Mouse (Mus musculus) midbrain, embryonic 13.5 days (tissue): ENCODE measurements around the gene Cenpx. TPM values are rescaled to one million over a fixed set of nuclear protein-coding genes. Genes with fewer than 3 reads are reported as not detected.
"Not testable (repeated sequence)": the region's sequence is repeated elsewhere in the genome, so short reads cannot be mapped to it uniquely, and the experiment has no call there.

Experiments used
- ATAC-seq: fragments of 200-750 bp; cut with Nextera tagmentation; 2 replicates; pipeline ENCODE4 v1.8.0; 2017; ENCODE audit warnings: mild to moderate bottlenecking, moderate TSS enrichment, moderate library complexity
- H3K27ac ChIP-seq: fragments of 300-500 bp; sonication (generic); 2 replicates; pipeline ENCODE4 v1.5.1; 2015; ENCODE audit warnings: inconsistent platforms, mild to moderate bottlenecking, moderate library complexity
- H3K27me3 ChIP-seq: fragments of 300-500 bp; sonication (generic); 2 replicates; pipeline ENCODE4 v1.6.1; 2015; ENCODE audit warnings: mild to moderate bottlenecking, inconsistent platforms
- H3K36me3 ChIP-seq: fragments of 300-500 bp; sonication (generic); 2 replicates; pipeline ENCODE4 v1.6.1; 2015; ENCODE audit warnings: mild to moderate bottlenecking, inconsistent platforms
- H3K4me1 ChIP-seq: fragments of 300-500 bp; sonication (generic); replicated peaks from 2 replicates; pipeline ENCODE4 v1.6.1; 2015; ENCODE audit warnings: inconsistent platforms
- H3K4me2 ChIP-seq: fragments of 300-500 bp; sonication (generic); replicated peaks from 2 replicates; pipeline ENCODE4 v1.6.1; 2015; ENCODE audit warnings: moderate library complexity, mild to moderate bottlenecking, inconsistent platforms
- H3K4me3 ChIP-seq: fragments of 300-500 bp; sonication (generic); replicated peaks from 2 replicates; pipeline ENCODE4 v1.5.1; 2015; ENCODE audit warnings: mild to moderate bottlenecking, inconsistent platforms
- H3K9ac ChIP-seq: fragments of 300-500 bp; sonication (generic); replicated peaks from 2 replicates; pipeline ENCODE4 v1.6.1; 2015; ENCODE audit warnings: mild to moderate bottlenecking, inconsistent platforms
- H3K9me3 ChIP-seq: fragments of 300-500 bp; sonication (generic); 2 replicates; pipeline ENCODE4 v1.6.1; 2016; ENCODE audit warnings: mild to moderate bottlenecking, inconsistent platforms
- WGBS: fragments of 180-500 bp; shearing (Covaris S2); methylation state at CpG from one replicate; pipeline ENCODE4 v1.1.7; 2015; 5-methylcytosine and 5-hydroxymethylcytosine counted together
- polyA plus RNA-seq: library from polyadenylated mRNA; unstranded; fragments of >200 nt; fragmentation: Nextera tagmentation; extraction: Ambion mirVana; gene quantifications from 2 replicates; pipeline ENCODE4 v1.2.1, GENCODE M21; 2015

The Cenpx gene
- polyA plus RNA-seq, 1 experiment from 2014 or later, result 112 TPM

DNA sequence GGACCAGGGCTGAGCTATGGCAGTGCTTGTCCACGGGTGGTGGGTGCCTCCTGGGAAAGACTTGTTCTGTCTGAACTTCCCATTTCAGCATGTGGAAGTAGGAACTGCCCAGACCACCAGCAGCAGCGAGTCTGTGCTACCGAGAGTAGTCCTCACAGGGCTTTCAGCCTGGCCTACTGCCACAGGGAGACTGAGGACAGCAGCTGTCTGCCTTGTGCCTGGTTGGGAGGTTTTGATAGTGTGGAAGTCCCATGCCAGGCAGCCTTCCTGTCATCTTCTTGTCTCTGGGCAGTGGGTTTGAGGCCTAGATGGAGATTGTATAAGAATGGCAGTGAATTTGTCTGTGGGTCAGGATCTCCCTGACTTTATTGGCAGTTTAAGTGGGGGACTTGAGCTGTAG lies 24.2 kb downstream of the Cenpx start:
- 83% methylated on average over 3 of the region's 3 CpGs for WGBS
- H3K27ac ChIP-seq, result no peak overlapping the region
- H3K4me2 ChIP-seq, result no peak overlapping the region
- H3K4me1 ChIP-seq, result peaks cover 2% of the 10 kb centered on the region
- H3K9me3 ChIP-seq, result no peaks in the 10 kb centered on the region
- no peaks in the 10 kb centered on the region for H3K27me3 ChIP-seq
- no peak for ATAC-seq
- H3K4me3 ChIP-seq, result no peak overlapping the region
- H3K36me3 ChIP-seq, result peaks cover 79% of the 10 kb centered on the region
- H3K9ac ChIP-seq, result no peak overlapping the region

DNA sequence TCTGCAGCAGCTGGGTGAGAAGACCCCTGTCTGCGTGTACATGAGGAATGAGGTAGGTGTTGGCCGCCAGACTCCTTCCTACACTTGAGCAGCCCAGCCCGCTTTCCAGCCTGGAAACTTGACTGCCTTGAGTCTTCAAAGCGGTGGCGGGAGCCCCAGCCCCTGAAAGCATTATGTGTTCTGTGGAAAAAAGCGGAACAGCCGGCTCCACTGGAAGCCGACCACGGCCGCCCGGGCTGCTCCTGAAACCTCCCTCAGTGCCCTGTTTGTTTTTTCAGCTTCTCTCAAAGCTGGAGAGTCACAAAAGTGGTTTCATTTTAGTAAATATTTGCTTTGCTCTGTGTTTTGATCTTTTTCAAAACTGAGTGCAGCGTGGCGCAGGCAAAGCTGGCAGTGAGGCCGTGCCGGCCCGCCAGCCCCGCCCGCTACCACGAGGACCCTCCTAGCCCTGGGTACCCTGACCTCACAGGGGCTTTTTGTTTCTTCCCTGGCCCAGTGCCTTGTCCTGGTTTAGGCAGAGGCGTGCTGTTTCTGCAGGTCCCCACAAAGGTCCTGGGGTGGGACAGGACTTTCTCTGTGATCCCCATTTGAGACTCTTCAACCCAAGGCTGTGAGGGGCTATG lies 26.8 kb downstream of the Cenpx start:
- Histone ChIP-seq H3K27ac (no peak overlapping the region), H3K4me3 (no peak overlapping the region), H3K4me2 (no peak overlapping the region), H3K4me1 (no peaks in the 10 kb centered on the region), H3K27me3 (no peaks in the 10 kb centered on the region), H3K36me3 (peaks cover 68% of the 10 kb centered on the region), H3K9ac (no peak overlapping the region; the same call in 1 of the 2 replicates), H3K9me3 (no peaks in the 10 kb centered on the region)
- 84% methylated on average over 20 of the region's 20 CpGs for WGBS
- no peak for ATAC-seq

- WGBS, result 93% methylated on average over 2 of the region's 2 CpGs
- no peak overlapping the region for H3K27ac ChIP-seq
- no peaks in the 10 kb centered on the region for H3K9me3 ChIP-seq
- ATAC-seq, result no peak
- H3K27me3 ChIP-seq, result no peaks in the 10 kb centered on the region
- no peak overlapping the region for H3K4me2 ChIP-seq
- no peak overlapping the region for H3K4me3 ChIP-seq
- peaks cover 74% of the 10 kb centered on the region for H3K36me3 ChIP-seq
- no peak overlapping the region for H3K9ac ChIP-seq
- H3K4me1 ChIP-seq, result no peaks in the 10 kb centered on the region
Measured at GRCm38 (mm10) chr11:120684660-120685059, 28.9 kb downstream of the Cenpx start.

DNA sequence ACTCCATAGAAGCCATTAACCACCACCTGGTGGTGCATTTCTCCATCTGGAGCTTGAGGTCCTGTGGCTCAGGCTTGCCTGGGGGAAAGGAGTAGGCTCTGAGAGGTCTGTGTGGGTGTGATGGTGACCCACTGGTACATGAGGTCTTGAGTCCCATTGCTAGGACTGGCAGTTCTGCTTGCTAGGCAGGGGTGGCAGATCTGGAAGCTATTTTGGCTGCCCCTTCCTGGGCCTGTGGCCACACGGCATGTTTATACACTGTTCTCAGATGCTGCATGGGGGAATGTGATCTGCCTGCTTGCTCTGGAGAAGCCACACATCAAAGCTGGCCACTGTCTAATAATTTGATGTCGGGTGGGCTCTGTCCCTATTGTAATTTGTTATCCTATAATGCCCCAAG lies 29.5 kb downstream of the Cenpx start:
- Histone ChIP-seq H3K9me3 (no peaks in the 10 kb centered on the region), H3K4me3 (no peak overlapping the region), H3K9ac (no peak overlapping the region), H3K27me3 (no peaks in the 10 kb centered on the region), H3K4me1 (no peaks in the 10 kb centered on the region), H3K36me3 (peaks cover 74% of the 10 kb centered on the region), H3K4me2 (no peak overlapping the region), H3K27ac (no peak overlapping the region)
- 87% methylated on average over 2 of the region's 2 CpGs for WGBS
- ATAC-seq, result no peak

GRCm38 (mm10) chr11:120683536-120683935 lies 30.0 kb downstream of the Cenpx start:
- Histone ChIP-seq H3K4me3 (no peak overlapping the region), H3K9ac (no peak overlapping the region), H3K27me3 (no peaks in the 10 kb centered on the region), H3K9me3 (no peaks in the 10 kb centered on the region), H3K4me1 (no peaks in the 10 kb centered on the region), H3K36me3 (peaks cover 74% of the 10 kb centered on the region), H3K4me2 (no peak overlapping the region), H3K27ac (no peak overlapping the region)
- WGBS, result 93% methylated on average over 3 of the region's 3 CpGs
- ATAC-seq, result no peak

GRCm38 (mm10) chr11:120682683-120683082 lies 30.9 kb downstream of the Cenpx start:
- Histone ChIP-seq H3K36me3 (peaks cover 73% of the 10 kb centered on the region), H3K27ac (no peak overlapping the region)

GRCm38 (mm10) chr11:120679909-120680308 lies 33.6 kb downstream of the Cenpx start:
- Histone ChIP-seq H3K4me3 (no peak overlapping the region), H3K27ac (no peak overlapping the region), H3K9ac (no peak overlapping the region), H3K27me3 (no peaks in the 10 kb centered on the region), H3K36me3 (peaks cover 64% of the 10 kb centered on the region), H3K4me2 (no peak overlapping the region), H3K4me1 (peaks cover 5% of the 10 kb centered on the region; the same call in 1 of the 2 replicates), H3K9me3 (no peaks in the 10 kb centered on the region)
- 88% methylated on average over 3 of the region's 3 CpGs for WGBS
- ATAC-seq, result no peak

More at GRCm38 (mm10) chr11:120682683-120683082, 30.9 kb downstream of the Cenpx start:
- Histone ChIP-seq H3K27me3 (no peaks in the 10 kb centered on the region), H3K4me2 (no peak overlapping the region), H3K4me3 (no peak overlapping the region), H3K4me1 (no peaks in the 10 kb centered on the region), H3K9ac (no peak overlapping the region), H3K9me3 (no peaks in the 10 kb centered on the region)
- 96% methylated on average over 5 of the region's 5 CpGs for WGBS
- no peak for ATAC-seq

GRCm38 (mm10) chr11:120676951-120677350 lies 36.6 kb downstream of the Cenpx start:
- peaks cover 53% of the 10 kb centered on the region for H3K36me3 ChIP-seq
- H3K4me1 ChIP-seq, result peaks cover 25% of the 10 kb centered on the region
- H3K27ac ChIP-seq, result no peak overlapping the region
- 96% methylated on average over 4 of the region's 4 CpGs for WGBS
- H3K27me3 ChIP-seq, result no peaks in the 10 kb centered on the region
- no peak overlapping the region for H3K4me2 ChIP-seq
- no peaks in the 10 kb centered on the region for H3K9me3 ChIP-seq
- H3K4me3 ChIP-seq, result no peak overlapping the region
- no peak overlapping the region for H3K9ac ChIP-seq
- ATAC-seq, result no peak

DNA sequence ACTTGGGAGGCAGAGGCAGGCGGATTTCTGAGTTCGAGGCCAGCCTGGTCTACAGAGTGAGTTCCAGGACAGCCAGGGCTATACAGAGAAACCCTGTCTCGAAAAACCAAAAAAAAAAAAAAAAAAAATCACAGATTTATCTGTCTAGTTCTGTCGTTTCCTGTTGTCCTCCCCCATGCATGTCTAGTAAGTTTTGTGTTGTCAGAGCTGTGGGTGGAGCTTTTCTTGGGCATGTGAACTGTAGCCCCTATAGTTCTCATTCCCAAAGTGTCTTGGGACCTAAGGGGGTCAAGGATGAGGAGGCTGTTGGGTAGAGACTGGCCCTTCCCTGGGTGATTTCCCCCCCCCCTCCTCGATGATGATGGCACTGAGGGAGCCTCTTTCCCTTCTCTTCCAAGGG lies 37.7 kb downstream of the Cenpx start:
- H3K36me3 ChIP-seq, result peaks cover 46% of the 10 kb centered on the region
- not testable (repeated sequence) for H3K27me3 ChIP-seq, H3K9me3 ChIP-seq, H3K27ac ChIP-seq, H3K9ac ChIP-seq, ATAC-seq, H3K4me2 ChIP-seq, H3K4me3 ChIP-seq
- peaks cover 25% of the 10 kb centered on the region for H3K4me1 ChIP-seq
- WGBS, result 100% methylated on average over 4 of the region's 5 CpGs

GRCm38 (mm10) chr11:120673594-120674122 lies 39.9 kb downstream of the Cenpx start:
- H3K4me1 ChIP-seq, result peaks cover 25% of the 10 kb centered on the region
- peak overlapping the region; percentile 91 for H3K4me2 ChIP-seq
- peaks cover 24% of the 10 kb centered on the region for H3K36me3 ChIP-seq
- WGBS, result 37% methylated on average over 12 of the region's 12 CpGs
- ATAC-seq, result peak; percentile 54
- no peaks in the 10 kb centered on the region for H3K27me3 ChIP-seq
- H3K4me3 ChIP-seq, result peak overlapping the region; percentile 74
- peak overlapping the region; percentile 80 for H3K9ac ChIP-seq
- peak overlapping the region; percentile 92 for H3K27ac ChIP-seq
- no peaks in the 10 kb centered on the region for H3K9me3 ChIP-seq

GRCm38 (mm10) chr11:120672687-120673593 lies 40.6 kb downstream of the Cenpx start, which contains the start of gene Aspscr1:
Gene Aspscr1, plus strand, starts transcription at chr11:120672973.
- Histone ChIP-seq H3K9me3 (no peaks in the 10 kb centered on the region), H3K27me3 (no peaks in the 10 kb centered on the region), H3K4me3 (peak within 1 kb of the TSS; percentile 74), H3K4me2 (peak within 1 kb of the TSS; percentile 91), H3K27ac (peak within 1 kb of the TSS; percentile 92), H3K4me1 (peaks cover 25% of the 10 kb centered on the region), H3K9ac (peak within 1 kb of the TSS; percentile 80), H3K36me3 (peaks cover 17% of the 10 kb centered on the region)
- 1% methylated on average over 74 of the region's 83 CpGs for WGBS
- ATAC-seq, result peak; percentile 95

- H3K9me3 ChIP-seq, result no peaks in the 10 kb centered on the region
- peaks cover 38% of the 10 kb centered on the region for H3K27me3 ChIP-seq
- H3K27ac ChIP-seq, result no peak overlapping the region
- H3K4me3 ChIP-seq, result no peak overlapping the region
- no peak overlapping the region for H3K9ac ChIP-seq
- H3K4me2 ChIP-seq, result no peak overlapping the region
- 4% methylated on average over 3 of the region's 3 CpGs for WGBS
- ATAC-seq, result no peak
- peaks cover 6% of the 10 kb centered on the region for H3K4me1 ChIP-seq
- H3K36me3 ChIP-seq, result no peaks in the 10 kb centered on the region
Measured at GRCm38 (mm10) chr11:120666617-120667016, 46.9 kb downstream of the Cenpx start.
